Mouse (Mus musculus) stomach, postnatal 0 days (tissue): ENCODE results near the gene Klra17.
"Not testable (repeated sequence)": the region's sequence is repeated elsewhere in the genome, so short reads cannot be mapped to it uniquely, and the experiment has no call there.

Experiments
- CTCF ChIP-seq: IDR thresholded peaks from 2 replicates; pipeline ENCODE4 v1.5.1; 2016; ENCODE audit warnings: antibody characterized with exemption, low read depth, mild to moderate bottlenecking, moderate library complexity
- EP300 ChIP-seq: optimal IDR thresholded peaks from 2 replicates; pipeline ENCODE3; 2016; ENCODE audit warnings: antibody characterized with exemption

GRCm38 (mm10) chr6:129784170-129784569 is 92.3 kb downstream of the Klra17 start, which contains the start of gene Gm156:
- TF ChIP-seq CTCF, EP300: not testable (repeated sequence)
